Mouse (Mus musculus): Measurements from ENCODE around the gene Mndal.
"Not testable (repeated sequence)": the region's sequence is repeated elsewhere in the genome, so short reads cannot be mapped to it uniquely, and the experiment has no call there.

DNA sequence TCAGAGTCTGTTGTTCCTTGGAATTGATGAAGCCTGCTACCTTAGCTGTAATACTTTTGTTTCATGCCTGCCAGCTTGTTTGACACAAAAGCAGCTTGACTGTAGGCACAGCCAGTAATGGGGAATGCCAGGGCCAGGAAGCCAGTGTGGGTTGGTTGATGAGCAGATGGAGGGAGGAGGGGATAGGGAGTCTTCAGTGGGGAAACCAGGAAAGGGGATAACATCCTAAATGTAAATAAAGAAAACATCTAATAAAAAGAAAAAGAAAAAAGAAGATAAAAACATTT lies 432 bp upstream of the Mndal start:
- not testable (repeated sequence) for TF ChIP-seq CTCF (IDR thresholded peaks at IDR 0.05; ENCODE audit: control insufficient read depth, insufficient read depth, insufficient replicate concordance, low read depth, low read length); POLR2A (IDR thresholded peaks at IDR 0.05; ENCODE audit: control insufficient read depth, low read depth, low read length)

All from testis, adult 2 months (tissue).